Comparison of ENCODE assay signal across 26 mouse cellular contexts in the genomic region with DNA sequence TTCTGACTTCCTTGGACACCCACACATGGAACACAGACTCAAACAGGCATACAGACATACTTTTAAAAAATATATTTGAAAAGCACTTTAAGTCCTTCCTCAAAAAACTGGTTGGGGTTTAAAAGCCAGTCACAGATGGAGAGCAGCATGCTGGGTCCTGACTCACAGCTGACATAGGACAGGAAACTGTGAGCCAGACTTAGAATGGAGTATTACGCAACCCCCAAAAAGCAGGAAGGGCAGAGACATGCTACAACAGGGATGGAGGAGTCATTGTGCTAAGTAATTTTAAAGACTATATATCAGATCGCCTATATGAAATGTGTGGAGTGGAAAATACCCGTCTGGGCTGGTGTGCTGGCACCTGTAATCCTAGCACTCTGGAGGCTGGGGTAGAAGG. TPM values are rescaled to one million over a fixed set of nuclear protein-coding genes. Genes with fewer than 3 reads are reported as not detected.
DNase-seq lines count a peak whose midpoint lies in the region; ATAC-seq and TF ChIP-seq lines count a peak whose summit lies in the region.
"Had no signal": no experiment of that assay in that cellular context is flagged by ENCODE, and none has a peak within 500 bp of the region (broad histone marks: within the 10 kb centered on the region; RNA-seq: fewer than 3 reads in every experiment).

No protein-coding gene starts in this region.

- TF ChIP-seq CTCF in left cerebral cortex, adult 2 months (IDR thresholded peaks at IDR 0.05), result no peak

- H3K27me3 ChIP-seq in myocyte (ENCODE audit: control insufficient read depth, insufficient read depth, insufficient read length), result no peaks in the 10 kb centered on the region
- no peaks in the 10 kb centered on the region for H3K27me3 ChIP-seq in midbrain, embryonic 14.5 days (ENCODE audit: control insufficient read depth, insufficient read depth, low read length)
- H3K27me3 ChIP-seq in neural tube, embryonic 15.5 days (replicated peaks), result no peaks in the 10 kb centered on the region
- H3K27me3 ChIP-seq: forebrain, embryonic 13.5 days; heart, embryonic 13.5 days; kidney, embryonic 15.5 days; lung, embryonic 15.5 days; megakaryocyte, embryonic 14.5 days; midbrain, embryonic 12.5 days had no signal

- H3K4me1 ChIP-seq in midbrain, embryonic 14.5 days (ENCODE audit: control insufficient read depth, insufficient read depth, low read length), result peaks cover 7% of the 10 kb centered on the region
- H3K4me1 ChIP-seq in neural tube, embryonic 15.5 days, result peaks cover 25% of the 10 kb centered on the region

- 0 out of 2 replicates have a peak overlapping the region, but pooled peaks have one; percentile 15 for H3K27ac ChIP-seq in left cerebral cortex, adult 2 months
- peak overlapping the region; percentile 79 for H3K27ac ChIP-seq in macrophage
- H3K27ac ChIP-seq in midbrain, embryonic 14.5 days (replicated peaks; ENCODE audit: low read depth, low read length), result no peak overlapping the region
- no peak overlapping the region for H3K27ac ChIP-seq in neural tube, embryonic 15.5 days (replicated peaks)
- H3K27ac ChIP-seq: forebrain, embryonic 13.5 days; heart, embryonic 13.5 days; hindbrain, embryonic 14.5 days; kidney, embryonic 15.5 days; lung, embryonic 15.5 days; midbrain, embryonic 12.5 days had no signal

- H3K4me2 ChIP-seq in myocyte (ENCODE audit: low read depth), result no peak overlapping the region
- no peak overlapping the region for H3K4me2 ChIP-seq in midbrain, embryonic 14.5 days (ENCODE audit: low read length)
- no peak overlapping the region for H3K4me2 ChIP-seq in neural tube, embryonic 15.5 days
- H3K4me2 ChIP-seq: forebrain, embryonic 13.5 days; heart, embryonic 13.5 days; hindbrain, embryonic 14.5 days; kidney, embryonic 15.5 days; liver, embryonic 11.5 days; lung, embryonic 15.5 days; midbrain, embryonic 12.5 days had no signal

- no peak for DNase-seq in left cerebral cortex, adult 2 months (ENCODE audit: extremely low spot score in 1 of 2, low spot score in 2 of 2)
- DNase-seq in left cerebral cortex, postnatal 36 days (ENCODE audit: low spot score in 2 of 2), result no peak
- DNase-seq in 416B (ENCODE audit: low read depth), result peak; percentile 88
- DNase-seq in midbrain, embryonic 14.5 days, result no peak
- DNase-seq: adrenal gland, postnatal 36 days; cerebellum, adult 8-10 months; cerebellum, postnatal 25 days; gastrocnemius, postnatal 36 days; heart, adult 2 months; heart, postnatal 10 days; kidney, postnatal 25 days; retina, postnatal 1 day; right cerebral cortex, postnatal 14 days; thymus, postnatal 4 days had no signal

- H3K9me3 ChIP-seq in midbrain, embryonic 14.5 days (ENCODE audit: control insufficient read depth, low read length), result no peaks in the 10 kb centered on the region
- no peaks in the 10 kb centered on the region for H3K9me3 ChIP-seq in neural tube, embryonic 15.5 days (replicated peaks)
- H3K9me3 ChIP-seq: forebrain, embryonic 13.5 days; heart, embryonic 13.5 days; kidney, embryonic 15.5 days; lung, embryonic 15.5 days; megakaryocyte, embryonic 14.5 days; midbrain, embryonic 12.5 days had no signal

- 61% methylated on average over 3 of the region's 3 CpGs for WGBS in macrophage (ENCODE audit: missing documents)
- WGBS in midbrain, embryonic 14.5 days, result 95% methylated on average over 3 of the region's 3 CpGs
- 93% methylated on average over 3 of the region's 3 CpGs for WGBS in neural tube, embryonic 15.5 days

- H3ac ChIP-seq in myocyte (ENCODE audit: control insufficient read depth, insufficient read length), result no peak overlapping the region

- H3K36me3 ChIP-seq in macrophage (ENCODE audit: inconsistent target) (peaks cover 14% of the 10 kb centered on the region; the same call in 1 of the 2 replicates), myocyte (ENCODE audit: control insufficient read depth, insufficient read depth) (peaks cover 5% of the 10 kb centered on the region)
- no peaks in the 10 kb centered on the region for H3K36me3 ChIP-seq in midbrain, embryonic 14.5 days (ENCODE audit: control insufficient read depth, insufficient read depth, low read length)
- H3K36me3 ChIP-seq in neural tube, embryonic 15.5 days, result no peaks in the 10 kb centered on the region
- H3K36me3 ChIP-seq: midbrain, embryonic 12.5 days had no signal

- H3K79me2 ChIP-seq in macrophage (ENCODE audit: inconsistent target) (peaks cover 68% of the 10 kb centered on the region), myocyte (ENCODE audit: control insufficient read depth, insufficient read depth) (peaks cover 28% of the 10 kb centered on the region)

- no peak for TF ChIP-seq POLR2A in myocyte (IDR thresholded peaks at IDR 0.05; ENCODE audit: insufficient read length, low read depth)

- no peak overlapping the region for H3K4me3 ChIP-seq in left cerebral cortex, adult 2 months
- H3K4me3 ChIP-seq in macrophage (ENCODE audit: inconsistent target) (no peak overlapping the region), myocyte (no peak overlapping the region)
- H3K4me3 ChIP-seq in midbrain, embryonic 14.5 days (replicated peaks; ENCODE audit: low read depth, low read length), result no peak overlapping the region
- H3K4me3 ChIP-seq in neural tube, embryonic 15.5 days (replicated peaks), result no peak overlapping the region
- H3K4me3 ChIP-seq: forebrain, embryonic 13.5 days; heart, adult 2 months; heart, embryonic 13.5 days; kidney, embryonic 15.5 days; lung, embryonic 15.5 days; megakaryocyte, embryonic 14.5 days; midbrain, embryonic 12.5 days had no signal

- no peak overlapping the region for H3K9ac ChIP-seq in midbrain, embryonic 14.5 days (replicated peaks; ENCODE audit: low read length)
- no peak overlapping the region for H3K9ac ChIP-seq in neural tube, embryonic 15.5 days (replicated peaks)
- H3K9ac ChIP-seq: forebrain, embryonic 13.5 days; heart, embryonic 13.5 days; hindbrain, embryonic 14.5 days; kidney, embryonic 15.5 days; lung, embryonic 15.5 days; midbrain, embryonic 12.5 days had no signal

- intact Hi-C loops in left cerebral cortex, adult 2 months (cut with DNase I), result no loop called here
- intact Hi-C loops in left cerebral cortex, postnatal 36 days (cut with DNase I), result no loop called here

- ATAC-seq in midbrain, embryonic 14.5 days (ENCODE audit: low FRiP score, low TSS enrichment), result no peak
- ATAC-seq in neural tube, embryonic 15.5 days (ENCODE audit: low FRiP score), result no peak
- ATAC-seq: forebrain, embryonic 13.5 days; intestine, postnatal 0 days had no signal

TF ChIP-seq in myocyte, 11 proteins besides CTCF, POLR2A, EP300 and RAD21:
- peak; percentile 88 for TF ChIP-seq CEBPB (IDR thresholded peaks at IDR 0.05; ENCODE audit: insufficient read depth, poor library complexity, severe bottlenecking)
- TF ChIP-seq POLR2AphosphoS2 (IDR thresholded peaks at IDR 0.05; ENCODE audit: insufficient read length, low read depth), result no peak
- no peak for TF ChIP-seq MAX (IDR thresholded peaks at IDR 0.05; ENCODE audit: low read depth)
TF ChIP-seq in myocyte: peak in this region for 1.

RNA-seq across cellular contexts. Expression of gene Elk3, which starts 42.6 kb away (rescaled TPM):
- 10 to 100 TPM in 1 of 2 experiments, 1 to 10 TPM in 1; 8.6 to 11.9 TPM for total RNA-seq in left cerebral cortex, adult 2 months (2021)
- total RNA-seq in left cerebral cortex, postnatal 36 days (2021), result 10 to 100 TPM in 1 of 2 experiments, 1 to 10 TPM in 1; 9.4 to 11.4 TPM
- total RNA-seq in macrophage (2018; cell fraction: chromatin; rRNA removed), result 100 to 1,000 TPM in 2 of 26 experiments, 10 to 100 TPM in 23, 1 to 10 TPM in 1; 9.0 to 119 (median 25.1) TPM
- 10 to 100 TPM; 23.0 to 41.3 (median 26.4) TPM for total RNA-seq in macrophage (2018; cell fraction: cytosol; rRNA removed)
- 10 to 100 TPM; 13.1 to 60.4 (median 22.7) TPM for total RNA-seq in macrophage (2018; cell fraction: nucleus; rRNA removed)
- polyA plus RNA-seq in macrophage (2018), result 22.5 to 61.1 TPM (median 23.9 TPM) in 3 replicates
- polyA plus RNA-seq in myocyte (2012; fragmentation: generic; extraction: Trizol), result 28.4 TPM
- polyA plus RNA-seq in midbrain, embryonic 14.5 days (2014; fragmentation: Nextera tagmentation; extraction: Ambion mirVana), result 4.4 and 8.8 TPM in 2 replicates
- polyA plus RNA-seq in neural tube, embryonic 15.5 days (2015; fragmentation: Nextera tagmentation; extraction: Ambion mirVana), result 8.6 and 10.1 TPM in 2 replicates

Comparison
In these comparisons a context has a peak if more than half of its experiments do, and no peak if none do; other contexts are left out.
1. H3K27ac ChIP-seq: peak in left cerebral cortex, adult 2 months (single experiment) and macrophage (single experiment); none in midbrain, embryonic 14.5 days (single experiment) and neural tube, embryonic 15.5 days (single experiment).